Mouse (Mus musculus) lung, postnatal 0 days (tissue): ENCODE measurements around the gene Nelfb. TPM values are rescaled to one million over a fixed set of nuclear protein-coding genes. Genes with fewer than 3 reads are reported as not detected.
A peak's percentile ranks its signal among the peaks of the same experiment; 100 is the strongest.

Experiments used
- ATAC-seq: fragments of 200-750 bp; cut with Nextera tagmentation; 2 replicates; pipeline ENCODE4 v1.8.0; 2017; ENCODE audit warnings: moderate library complexity
- DNase-seq: peaks from one replicate; pipeline ENCODE4 v3.0.0-alpha.2; 2016; ENCODE audit warnings: low spot score
- H3K27ac ChIP-seq: fragments of 300-500 bp; sonication (generic); 2 replicates; pipeline ENCODE4 v1.5.1; 2014; ENCODE audit warnings: antibody characterized with exemption, mild to moderate bottlenecking, low read length, mixed read lengths
- H3K27me3 ChIP-seq: fragments of 300-500 bp; sonication (generic); replicated peaks from 2 replicates; pipeline ENCODE4 v1.6.1; 2014; ENCODE audit warnings: low read length, mixed read lengths; ENCODE audit not compliant: insufficient read depth
- H3K36me3 ChIP-seq: fragments of 300-500 bp; sonication (generic); 2 replicates; pipeline ENCODE4 v1.6.1; 2014; ENCODE audit warnings: low read length, mixed read lengths; ENCODE audit not compliant: insufficient read depth
- H3K4me1 ChIP-seq: fragments of 300-500 bp; sonication (generic); 2 replicates; pipeline ENCODE4 v1.6.1; 2014; ENCODE audit warnings: antibody characterized with exemption, low read depth, low read length, mixed read lengths; ENCODE audit not compliant: insufficient read depth
- H3K4me2 ChIP-seq: fragments of 300-500 bp; sonication (generic); replicated peaks from 2 replicates; pipeline ENCODE4 v1.6.1; 2014; ENCODE audit warnings: low read depth, mild to moderate bottlenecking, low read length, moderate library complexity, mixed read lengths
- H3K4me3 ChIP-seq: fragments of 300-500 bp; sonication (generic); 2 replicates; pipeline ENCODE4 v1.5.1; 2014; ENCODE audit warnings: low read depth, low read length
- H3K9ac ChIP-seq: fragments of 300-500 bp; sonication (generic); replicated peaks from 2 replicates; pipeline ENCODE4 v1.6.1; 2014; ENCODE audit warnings: low read depth, mild to moderate bottlenecking
- H3K9me3 ChIP-seq: fragments of 300-500 bp; sonication (generic); 2 replicates; pipeline ENCODE4 v1.6.1; 2016; ENCODE audit warnings: low read length, mixed read lengths
- CTCF ChIP-seq: IDR thresholded peaks from 2 replicates; pipeline ENCODE4 v1.5.1; 2016; ENCODE audit warnings: antibody characterized with exemption, mild to moderate bottlenecking
- EP300 ChIP-seq: IDR thresholded peaks from 2 replicates; pipeline ENCODE4 v1.6.1; 2016; ENCODE audit warnings: antibody characterized with exemption, mild to moderate bottlenecking, control low read depth
- WGBS: fragments of 180-500 bp; shearing (Covaris S2); extraction: QIAGEN DNeasy Blood & Tissue Kit; methylation state at CpG from one replicate; pipeline ENCODE4 v1.1.7; 2014; 5-methylcytosine and 5-hydroxymethylcytosine counted together
- polyA plus RNA-seq: library from polyadenylated mRNA; unstranded; fragments of >200 nt; fragmentation: Nextera tagmentation; extraction: Ambion mirVana; gene quantifications from 2 replicates; pipeline ENCODE4 v1.2.1, GENCODE M21; 2015

Gene Nelfb
- polyA plus RNA-seq, 1 experiment from 2014 or later = 74.0 TPM

GRCm38 (mm10) chr2:25196172-25196954 is 14.9 kb downstream of the Nelfb start, which contains the start of gene Tor4a:
TSS of gene Tor4a (minus strand) at chr2:25196886.
- TF ChIP-seq EP300 (peak; percentile 78), CTCF (no peak)
- peaks cover 18% of the 10 kb centered on the region for H3K4me1 ChIP-seq
- H3K9me3 ChIP-seq = no peaks in the 10 kb centered on the region
- ATAC-seq (peak; percentile 87), DNase-seq (peak; percentile 95)
- WGBS = 5% methylated on average over 7 of the region's 8 CpGs
- H3K9ac ChIP-seq = peak within 1 kb of the TSS; percentile 29; the same call in 1 of the 2 replicates
- H3K4me2 ChIP-seq = peak within 1 kb of the TSS; percentile 62
- H3K27me3 ChIP-seq = no peaks in the 10 kb centered on the region
- H3K27ac ChIP-seq = peak within 1 kb of the TSS; percentile 91
- H3K4me3 ChIP-seq = peak within 1 kb of the TSS; percentile 36
- H3K36me3 ChIP-seq = peaks cover 23% of the 10 kb centered on the region; the same call in 1 of the 2 replicates

DNA sequence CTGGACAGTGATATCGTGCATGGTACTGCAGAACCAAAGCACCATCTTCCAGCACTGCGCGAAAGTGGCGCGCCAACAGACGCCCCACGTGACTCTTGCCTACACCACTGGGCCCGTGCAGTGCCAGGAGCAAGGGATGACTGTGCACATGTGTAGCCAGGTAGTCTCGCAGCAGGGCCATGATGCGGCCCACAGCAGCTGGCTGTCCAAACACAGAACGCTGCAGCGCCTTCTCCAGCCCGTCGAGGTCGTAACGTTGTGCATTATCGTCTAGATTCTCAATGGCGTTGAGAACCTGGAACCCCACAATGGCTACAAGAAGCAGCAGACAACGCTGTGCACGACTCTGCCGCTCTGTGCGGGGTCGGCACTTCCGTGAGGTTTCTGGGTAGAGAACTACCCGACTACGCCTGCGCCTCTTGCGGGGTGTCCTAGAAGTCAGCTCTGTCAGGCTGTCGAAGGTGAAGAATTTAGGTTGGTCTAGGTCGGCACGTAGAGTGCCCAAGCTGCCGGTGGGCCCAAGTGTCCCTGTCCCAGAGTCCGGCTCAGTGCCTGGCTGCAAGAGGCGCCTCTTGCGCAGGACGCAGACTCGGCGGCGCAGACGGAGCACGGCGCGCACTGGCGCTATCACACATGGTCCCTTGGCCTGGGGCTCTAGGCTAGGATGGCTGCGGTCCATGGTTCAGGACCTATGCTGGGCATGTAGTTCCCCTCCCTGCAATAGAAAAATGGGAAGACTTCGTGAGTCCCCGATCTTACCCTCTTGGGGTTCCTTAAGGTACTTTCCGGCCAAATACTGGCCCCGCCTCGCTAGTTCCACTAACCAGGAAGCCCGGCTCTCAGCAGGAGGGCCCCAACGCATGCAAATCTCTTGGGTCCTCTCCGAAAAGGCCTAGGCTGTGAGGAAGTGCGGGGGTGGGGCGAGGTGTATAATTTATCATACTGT is 15.8 kb downstream of the Nelfb start:
- WGBS = 17% methylated on average over 55 of the region's 55 CpGs
- Histone ChIP-seq H3K4me1 (peaks cover 18% of the 10 kb centered on the region), H3K27ac (peak overlapping the region; percentile 91), H3K4me3 (peak overlapping the region; percentile 36), H3K36me3 (peaks cover 16% of the 10 kb centered on the region; the same call in 1 of the 2 replicates), H3K9me3 (no peaks in the 10 kb centered on the region), H3K27me3 (no peaks in the 10 kb centered on the region), H3K4me2 (peak overlapping the region; percentile 62), H3K9ac (peak overlapping the region; percentile 29)
- TF ChIP-seq CTCF (no peak), EP300 (no peak)
- peak; percentile 16; the same call in 1 of the 2 replicates for ATAC-seq
- DNase-seq = peak; percentile 74

GRCm38 (mm10) chr2:25194486-25195171 is 16.7 kb downstream of the Nelfb start:
- no peaks in the 10 kb centered on the region for H3K27me3 ChIP-seq
- TF ChIP-seq EP300 = no peak
- no peak for TF ChIP-seq CTCF
- peak overlapping the region; percentile 15; the same call in 1 of the 2 replicates for H3K27ac ChIP-seq
- H3K4me1 ChIP-seq = peaks cover 18% of the 10 kb centered on the region
- peak overlapping the region; percentile 62; the same call in 1 of the 2 replicates for H3K4me2 ChIP-seq
- H3K36me3 ChIP-seq = peaks cover 8% of the 10 kb centered on the region; the same call in 1 of the 2 replicates
- H3K9me3 ChIP-seq = no peaks in the 10 kb centered on the region
- no peak overlapping the region for H3K4me3 ChIP-seq
- 74% methylated on average over 17 of the region's 17 CpGs for WGBS
- DNase-seq (peak; percentile 37), ATAC-seq (no peak)
- H3K9ac ChIP-seq = no peak overlapping the region

GRCm38 (mm10) chr2:25194006-25194405 is 17.3 kb downstream of the Nelfb start:
- Histone ChIP-seq H3K4me2 (0 out of 2 replicates have a peak overlapping the region, but pooled peaks have one; percentile 62), H3K9ac (no peak overlapping the region), H3K36me3 (peaks cover 4% of the 10 kb centered on the region; the same call in 1 of the 2 replicates), H3K27ac (peak overlapping the region; percentile 54), H3K4me1 (peaks cover 18% of the 10 kb centered on the region), H3K4me3 (no peak overlapping the region), H3K27me3 (no peaks in the 10 kb centered on the region), H3K9me3 (no peaks in the 10 kb centered on the region)
- WGBS = 69% methylated on average over 5 of the region's 5 CpGs
- no peak for ATAC-seq
- DNase-seq = no peak
- TF ChIP-seq EP300 (no peak), CTCF (no peak)

DNA sequence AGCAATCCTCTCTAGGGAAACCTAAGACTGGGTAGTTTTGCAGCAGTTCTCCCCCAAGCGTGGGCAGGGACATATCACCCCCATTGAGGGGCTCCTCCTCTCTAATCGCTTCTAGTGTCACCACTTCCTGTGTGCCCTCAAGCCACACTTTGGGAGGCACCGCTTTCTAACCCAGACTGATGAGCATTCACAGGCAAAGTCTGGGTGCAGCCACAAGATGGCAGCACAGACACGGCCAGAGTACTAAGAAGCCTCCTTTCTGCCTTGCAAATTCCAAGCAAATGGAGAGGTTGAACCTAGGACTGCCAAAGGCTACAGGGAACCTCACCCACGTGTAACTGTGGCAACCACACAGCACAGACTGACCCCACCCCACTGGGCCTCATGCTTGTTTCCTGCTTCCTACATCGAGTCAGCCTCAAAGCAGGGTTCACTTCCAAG is 17.9 kb downstream of the Nelfb start:
- peaks cover 18% of the 10 kb centered on the region for H3K4me1 ChIP-seq
- no peaks in the 10 kb centered on the region for H3K27me3 ChIP-seq
- peak overlapping the region; percentile 54; the same call in 1 of the 2 replicates for H3K27ac ChIP-seq
- peak; percentile 79 for ATAC-seq
- no peaks in the 10 kb centered on the region for H3K36me3 ChIP-seq
- H3K9ac ChIP-seq = no peak overlapping the region
- 0 out of 2 replicates have a peak overlapping the region, but pooled peaks have one; percentile 15 for H3K4me2 ChIP-seq
- 0% methylated on average over 6 of the region's 6 CpGs for whole genome bisulfite sequencing
- H3K9me3 ChIP-seq = no peaks in the 10 kb centered on the region
- DNase-seq = peak; percentile 96
- peak; percentile 22; the same call in 1 of the 2 replicates for TF ChIP-seq EP300
- peak; percentile 99 for TF ChIP-seq CTCF
- no peak overlapping the region for H3K4me3 ChIP-seq
